Mouse (Mus musculus) cerebellum, postnatal 36 days (tissue): Measurements from ENCODE around the gene Pgls.

Source experiments
- DNase-seq, 2 experiments: peaks; one replicate each; pipeline ENCODE4 v3.0.0; 2021 to 2022; ENCODE audit warnings: mixed read lengths in 2 of 2

The Pgls gene

DNA sequence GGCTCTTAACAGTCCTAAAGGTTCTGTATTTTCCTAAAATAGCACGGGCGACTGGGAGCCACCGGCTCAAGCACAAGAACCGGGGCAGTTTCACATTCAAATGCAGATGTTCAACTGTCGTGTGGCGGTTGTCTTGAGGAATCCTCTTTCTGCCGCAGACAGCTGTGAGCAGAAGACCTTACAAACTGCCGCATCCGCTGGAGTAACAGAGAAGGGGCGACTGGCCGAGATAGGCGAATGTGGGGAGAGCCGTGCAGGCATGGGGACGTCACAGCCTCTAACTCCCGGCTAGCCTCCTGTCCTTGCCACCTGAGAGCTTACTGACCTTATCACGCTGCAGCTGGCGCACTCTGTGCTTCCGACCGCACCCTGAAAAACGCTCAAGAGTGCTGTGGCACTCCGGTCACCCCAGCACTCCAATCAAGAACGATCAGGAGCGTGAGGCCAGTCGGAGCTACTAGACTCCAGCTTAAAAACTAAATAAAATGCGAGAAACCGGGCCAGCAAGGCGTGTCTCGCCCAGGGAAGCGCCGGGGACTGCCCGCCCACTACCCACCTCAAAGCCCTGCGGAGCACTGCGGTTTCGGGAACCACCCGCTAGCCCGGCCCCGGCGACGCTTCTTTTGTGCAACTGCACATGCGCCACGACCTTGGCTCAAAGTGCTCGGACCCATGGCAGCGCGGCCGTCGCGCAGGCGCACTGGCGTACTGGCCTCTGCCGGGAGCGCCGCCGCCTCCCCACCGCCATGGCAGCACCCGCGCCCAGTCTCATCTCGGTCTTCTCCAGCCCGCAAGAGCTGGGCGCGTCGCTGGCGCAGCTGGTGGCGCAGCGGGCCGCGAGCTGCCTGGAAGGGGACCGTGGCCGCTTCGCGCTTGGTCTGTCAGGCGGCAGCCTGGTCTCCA is at the start of gene Pgls:
Pgls (plus strand) TSS at position 706 of the 903 bp plus-strand sequence.
- DNase-seq = peak; percentile 98

DNA sequence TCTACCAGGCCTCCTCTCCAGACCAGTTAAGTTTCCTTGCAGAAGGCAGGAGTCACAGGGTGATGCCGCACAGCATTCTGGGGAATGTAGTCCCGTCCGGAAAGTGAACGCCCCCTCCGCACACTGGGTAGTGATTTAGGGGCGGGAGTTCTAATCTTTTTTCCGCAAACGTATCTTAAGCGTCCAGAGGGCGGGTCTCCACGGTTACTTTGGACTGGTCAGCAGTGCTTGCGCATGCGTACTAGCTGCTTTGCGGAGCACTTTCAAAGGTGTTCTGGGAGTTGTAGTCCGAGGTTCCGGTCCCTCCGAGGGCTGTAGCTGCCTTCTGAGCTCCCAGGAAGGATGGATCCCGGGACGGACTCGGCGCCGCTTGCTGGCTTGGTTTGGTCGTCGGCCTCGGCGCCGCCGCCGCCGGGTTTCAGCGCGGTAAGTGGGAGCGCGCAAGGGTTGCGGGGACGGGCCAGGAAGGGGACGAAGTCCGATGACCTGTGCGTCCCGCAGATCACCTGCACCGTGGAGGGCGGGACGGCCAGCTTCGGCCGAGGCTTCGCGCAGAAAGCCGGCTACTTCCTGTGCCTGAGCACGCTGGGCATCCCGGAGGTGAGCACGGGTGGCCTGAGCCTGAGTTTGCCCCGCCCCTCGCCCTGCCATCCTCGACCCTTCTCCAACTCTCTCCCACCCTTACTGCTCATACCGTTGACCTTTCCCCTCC is 49.2 kb upstream of the Pgls start, which contains the start of gene Mvb12a:
Mvb12a (plus strand) TSS at position 291 of the 712 bp plus-strand sequence.
- peak; percentile 96 for DNase-seq

DNA sequence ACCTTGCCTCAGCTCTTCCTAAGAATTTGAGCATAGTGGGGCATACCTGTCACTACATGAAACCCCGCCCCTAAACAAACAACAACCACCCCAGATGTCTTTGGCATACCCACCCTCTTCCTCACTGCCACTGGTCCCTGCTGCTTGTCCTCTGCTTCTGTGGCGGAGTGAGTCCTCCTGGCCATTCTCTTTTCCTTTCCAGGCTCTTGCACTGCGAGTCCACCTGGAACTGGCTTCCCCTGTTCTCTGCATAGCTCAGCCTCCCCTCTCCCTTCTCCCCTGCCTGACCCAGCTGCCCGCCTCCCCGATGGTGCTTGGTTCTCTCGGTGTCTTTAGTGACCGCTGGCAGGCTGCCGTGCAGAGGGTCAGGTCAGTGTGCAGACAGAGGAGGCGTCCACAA is 48.2 kb upstream of the Pgls start:
- DNase-seq = no peak

DNA sequence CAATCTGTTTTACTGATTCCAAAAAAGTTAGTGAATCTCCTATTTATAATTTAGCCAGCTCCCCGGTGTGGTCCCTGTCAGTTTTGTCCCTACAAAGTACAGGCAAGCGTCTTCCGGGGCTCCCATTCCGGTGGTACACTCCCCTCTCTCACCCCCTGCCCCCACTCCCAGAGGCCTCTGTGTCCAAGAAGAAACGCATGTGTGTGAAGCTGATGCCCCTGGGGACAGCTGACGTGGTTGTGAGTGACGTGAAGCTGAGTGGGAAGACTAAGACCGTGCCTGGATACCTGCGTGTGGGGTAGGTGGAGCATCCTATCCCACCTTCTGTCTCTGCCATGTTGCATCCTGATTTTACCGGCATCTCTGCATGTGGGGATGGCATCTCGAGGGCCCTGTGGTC is 46.9 kb upstream of the Pgls start:
- DNase-seq = no peak

DNA sequence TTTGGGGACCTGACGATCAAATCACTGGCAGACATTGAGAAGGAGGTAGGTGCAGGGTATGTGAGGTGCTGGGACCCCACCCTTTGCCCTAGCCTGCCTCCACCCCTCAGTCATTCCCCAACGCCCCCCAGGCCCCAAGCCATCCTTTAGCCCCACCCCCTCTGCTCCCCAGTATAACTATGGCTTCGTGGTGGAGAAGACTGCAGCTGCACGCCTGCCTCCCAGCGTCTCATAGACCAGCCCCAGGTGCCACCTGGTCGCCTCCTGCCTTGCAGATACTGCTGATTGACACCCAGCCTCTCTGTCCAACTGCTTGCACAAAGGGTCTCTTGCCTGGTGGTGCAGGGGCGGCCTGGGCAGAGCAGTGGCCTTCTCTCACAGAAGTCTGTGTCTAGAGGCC is 44.4 kb upstream of the Pgls start:
- no peak for DNase-seq

DNA sequence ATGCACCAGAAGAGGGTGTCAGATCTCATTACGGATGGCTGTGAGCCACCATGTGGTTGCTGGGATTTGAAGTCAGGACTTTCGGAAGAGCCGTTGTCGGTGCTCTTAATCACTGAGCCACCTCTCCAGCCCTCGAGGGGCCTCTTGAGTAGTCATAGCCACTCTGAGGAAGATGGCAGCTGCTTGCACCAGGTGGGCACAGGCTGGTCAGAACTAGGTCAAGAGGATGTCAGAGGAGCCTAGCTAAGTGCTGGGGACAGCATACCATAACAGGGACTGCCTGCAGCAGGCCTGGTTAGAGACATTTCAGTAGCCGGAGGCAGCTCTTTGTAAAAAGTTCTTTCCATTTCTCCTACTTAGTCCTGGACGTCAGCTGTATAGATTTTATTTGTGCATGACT is 41.2 kb upstream of the Pgls start:
- DNase-seq = no peak

DNA sequence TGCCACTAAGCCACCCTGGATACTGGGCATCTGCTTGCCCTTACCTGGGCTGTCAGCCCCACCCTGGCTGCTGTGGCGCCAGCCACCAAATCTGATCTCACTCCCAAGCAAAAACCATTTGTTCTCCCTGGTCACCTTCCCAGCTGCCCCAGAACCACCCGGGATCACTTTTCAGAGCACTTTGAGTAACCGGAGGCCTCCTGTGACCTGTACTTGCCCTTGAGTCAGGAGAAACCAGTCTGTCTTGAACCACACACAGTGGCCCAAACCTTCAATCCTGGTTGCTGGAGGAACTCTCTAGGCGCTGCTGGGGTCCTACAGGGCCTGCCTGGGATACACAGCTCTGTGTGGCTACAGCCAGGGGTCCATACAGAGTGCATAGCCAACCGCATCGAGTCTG is 39.2 kb upstream of the Pgls start:
- no peak for DNase-seq

DNA sequence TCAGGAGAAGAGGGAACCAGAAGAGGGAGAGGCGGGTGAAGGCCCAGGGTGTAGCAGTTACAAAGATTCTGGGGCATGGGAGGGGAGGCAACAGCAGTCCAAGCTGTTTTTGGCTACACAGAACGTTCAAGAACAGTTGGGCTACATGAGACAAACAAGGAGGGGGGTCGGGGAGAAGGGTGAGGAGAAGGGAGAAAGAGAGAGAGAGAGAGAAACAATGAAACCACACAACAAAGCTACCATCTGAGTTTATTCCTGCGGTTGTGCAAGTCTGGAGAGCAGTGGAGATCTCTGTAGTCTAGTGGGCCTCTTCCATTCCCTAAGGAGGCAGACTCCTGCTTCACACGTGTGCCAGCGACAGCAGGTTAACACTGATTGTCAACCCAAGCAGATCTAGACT is 38.0 kb upstream of the Pgls start:
- DNase-seq = no peak

DNA sequence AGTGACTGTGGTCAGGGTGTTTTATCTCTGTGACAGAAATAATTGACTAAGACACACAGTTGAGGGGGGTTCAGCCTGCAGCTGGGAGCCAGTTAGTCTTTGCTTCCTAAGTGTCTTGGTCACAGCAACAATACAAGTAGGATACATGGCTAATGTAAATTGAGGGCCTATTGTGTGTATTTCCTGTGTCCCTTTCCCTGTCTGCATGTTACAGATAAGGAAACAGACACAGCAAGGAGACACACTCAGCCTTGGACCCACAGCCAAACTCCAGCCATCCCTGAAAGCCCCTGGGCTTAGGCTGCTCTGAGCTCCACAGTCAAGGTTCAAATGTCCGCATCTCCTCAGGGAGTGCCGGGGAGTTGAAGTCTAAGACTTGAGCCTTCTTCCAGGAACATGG is 37.3 kb upstream of the Pgls start:
- no peak for DNase-seq

DNA sequence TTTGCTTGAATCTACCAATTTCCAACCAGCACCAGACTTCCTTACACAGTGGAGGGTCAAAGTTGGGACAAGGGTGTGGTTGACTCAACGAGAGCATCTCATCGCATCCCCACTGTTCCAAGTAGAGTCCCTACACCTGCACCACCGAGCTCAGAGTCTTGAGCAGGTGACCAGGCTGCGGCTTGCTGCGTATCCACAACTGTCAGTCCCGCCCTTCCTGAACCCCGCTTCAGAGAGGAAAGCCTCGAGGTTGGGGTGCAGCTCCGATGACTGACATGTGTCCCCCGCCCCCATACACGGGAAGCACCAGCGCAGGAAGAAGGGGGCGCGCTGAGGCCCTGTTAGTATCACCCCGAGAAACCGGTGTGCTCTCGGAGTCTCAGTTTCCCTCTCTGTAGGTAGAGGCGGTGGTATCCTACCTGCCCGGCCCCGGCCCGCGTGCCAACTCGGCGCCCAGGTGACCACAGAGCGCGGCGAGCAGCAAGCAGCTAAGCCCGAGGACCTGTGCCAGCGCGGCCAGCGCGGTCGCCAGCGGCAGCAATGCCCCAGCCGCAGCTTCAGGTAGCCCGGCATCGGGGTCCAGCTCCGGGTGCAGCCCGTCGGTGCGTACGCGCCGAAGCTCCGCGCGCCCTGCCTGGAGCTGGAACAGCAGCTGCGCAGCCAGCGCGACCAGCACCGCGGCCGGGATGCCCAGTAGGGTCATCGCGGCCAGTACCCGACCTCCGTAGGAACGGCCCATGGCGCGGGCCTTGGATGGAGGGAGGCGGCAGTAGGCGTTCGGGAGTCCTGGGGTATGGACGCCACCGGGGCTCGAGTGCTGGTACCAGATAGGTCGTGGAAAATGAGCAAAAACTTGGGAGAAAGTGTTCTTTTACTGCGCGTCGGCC is 33.7 kb upstream of the Pgls start, which contains the start of gene Tmem221:
Tmem221 (minus strand) TSS at position 801 of the 887 bp plus-strand sequence.
- DNase-seq = no peak

DNA sequence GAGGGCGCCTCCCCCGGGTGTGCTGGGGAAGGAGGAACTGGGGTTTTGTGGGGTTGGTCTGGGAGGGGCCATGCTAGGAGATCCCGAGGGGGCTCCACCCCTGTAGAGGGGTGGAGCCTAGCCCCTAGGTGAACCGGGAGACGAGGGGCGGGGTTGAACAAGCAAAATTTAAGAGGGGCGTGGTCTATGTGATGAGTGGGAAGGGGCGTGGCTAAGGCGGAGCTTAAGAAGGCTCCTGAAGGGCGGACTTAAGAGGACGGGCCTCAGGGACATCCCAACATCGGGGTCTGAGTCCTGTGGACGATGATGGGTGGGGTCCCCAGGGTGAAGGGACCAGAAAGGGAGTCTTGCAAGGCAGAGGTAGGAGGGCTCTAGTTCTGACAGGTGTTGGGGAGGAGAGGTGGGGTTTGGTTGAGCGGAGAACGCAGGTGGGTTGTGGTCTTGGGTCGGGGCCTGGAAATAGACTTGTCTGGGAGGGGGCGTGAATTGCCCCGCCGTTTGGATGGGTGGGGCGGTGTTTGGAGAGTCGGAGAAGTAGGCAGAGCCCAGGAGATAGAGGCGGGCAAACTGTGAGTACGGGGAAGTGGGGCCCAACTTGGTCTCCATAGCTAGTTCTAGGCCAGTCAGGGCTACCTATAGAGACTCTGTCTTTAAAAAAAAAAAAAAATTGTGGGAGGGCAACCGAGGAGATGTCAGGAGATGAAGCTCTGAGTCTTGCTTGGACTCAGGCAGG is 32.9 kb upstream of the Pgls start:
- no peak for DNase-seq

DNA sequence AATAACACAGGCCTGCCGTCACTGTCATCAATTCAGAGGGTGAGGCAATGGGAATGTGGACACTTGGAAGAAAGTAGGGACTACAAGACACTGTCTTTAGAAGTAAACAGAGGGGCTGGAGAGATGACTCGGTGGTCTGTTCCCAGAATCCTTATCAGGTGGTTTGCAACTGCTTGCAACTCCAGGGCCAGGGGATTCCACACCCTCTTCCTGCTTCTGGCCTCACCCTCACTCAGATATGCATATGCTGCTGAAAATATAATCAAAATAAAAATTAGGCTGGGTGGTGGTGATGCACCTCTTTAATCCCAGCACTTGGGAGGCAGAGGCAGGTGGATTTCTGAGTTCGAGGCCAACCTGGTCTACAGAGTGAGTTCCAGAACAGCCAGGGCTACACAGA is 31.9 kb upstream of the Pgls start:
- DNase-seq = no peak

DNA sequence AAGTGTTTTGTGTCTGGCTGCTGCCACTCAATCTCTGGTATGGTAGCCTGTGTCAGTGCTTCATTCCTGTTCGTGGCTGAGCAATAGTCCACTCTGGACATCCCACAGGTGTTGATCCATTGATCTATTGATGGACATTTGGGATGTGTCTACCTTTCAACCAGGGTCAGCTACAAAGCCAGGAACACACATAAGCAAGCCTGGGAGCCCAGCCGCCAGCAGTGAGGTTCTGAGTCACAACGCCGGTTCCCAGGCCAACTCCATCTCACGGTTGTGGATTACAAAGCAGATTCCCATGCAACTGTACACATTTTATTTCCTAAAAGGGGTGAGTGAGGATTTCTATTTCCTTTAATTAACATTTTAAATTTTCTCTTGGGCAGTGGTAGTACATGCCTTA is 31.2 kb upstream of the Pgls start:
- no peak for DNase-seq

DNA sequence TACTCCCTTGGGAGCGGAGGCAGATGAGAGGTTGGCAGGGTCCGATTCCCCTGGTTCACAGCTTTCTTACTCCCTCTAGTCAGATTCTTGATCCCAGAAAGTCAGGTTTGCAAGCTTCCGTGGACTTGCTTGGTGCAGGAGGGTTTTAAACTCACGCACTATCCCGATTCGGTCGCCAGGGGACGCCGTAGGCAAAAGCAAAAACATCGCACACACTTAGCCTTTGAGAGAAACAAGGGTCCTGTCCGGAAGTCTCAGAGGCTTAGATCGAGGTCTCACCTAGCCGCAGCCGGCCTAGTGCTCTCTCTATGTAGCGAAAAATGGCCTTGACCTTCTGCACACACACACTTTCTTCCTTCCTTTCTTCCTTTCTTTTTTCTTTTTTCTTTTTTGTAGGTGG is 30.6 kb upstream of the Pgls start:
- DNase-seq = peak; percentile 66

DNA sequence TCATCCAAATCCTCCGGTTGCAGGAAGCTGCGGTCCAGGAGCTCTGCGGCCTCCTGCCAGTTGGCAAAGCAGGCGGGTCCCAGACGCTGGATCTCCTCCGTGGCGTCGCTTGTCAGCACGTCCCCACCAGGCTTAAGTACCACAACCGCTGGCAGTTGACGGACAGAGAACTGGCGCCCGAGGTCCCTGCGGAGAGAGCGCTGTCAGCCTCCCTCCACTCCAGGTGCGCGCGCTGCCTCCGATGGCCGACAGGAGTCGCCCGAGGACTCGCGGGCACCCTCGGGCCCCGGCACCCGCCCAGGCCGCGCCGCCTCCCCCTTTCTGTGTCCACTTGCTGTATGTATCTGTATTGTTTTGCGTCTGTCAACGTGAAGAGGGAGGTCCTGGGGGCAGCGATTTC is 29.2 kb upstream of the Pgls start:
- DNase-seq = peak; percentile 78 to 83

DNA sequence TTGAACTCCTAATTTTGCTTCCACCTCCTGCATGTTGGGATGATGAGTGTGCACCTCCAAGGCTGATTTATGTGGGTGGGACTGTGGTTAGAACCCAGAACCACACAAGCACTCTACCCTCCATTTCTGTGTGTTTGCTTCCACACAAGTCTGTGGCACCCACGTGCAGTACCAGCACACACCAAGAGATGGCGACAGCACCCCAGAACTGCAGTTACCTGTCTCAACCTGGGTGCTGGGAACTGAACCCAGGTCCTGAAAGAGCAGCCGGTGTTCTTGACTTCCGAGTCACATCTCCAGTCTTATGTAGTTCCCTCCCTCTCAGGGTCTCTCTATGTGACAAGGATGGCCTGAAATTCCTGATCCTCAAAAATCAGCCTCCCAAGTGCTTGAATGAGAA is 28.0 kb upstream of the Pgls start:
- DNase-seq = no peak

DNA sequence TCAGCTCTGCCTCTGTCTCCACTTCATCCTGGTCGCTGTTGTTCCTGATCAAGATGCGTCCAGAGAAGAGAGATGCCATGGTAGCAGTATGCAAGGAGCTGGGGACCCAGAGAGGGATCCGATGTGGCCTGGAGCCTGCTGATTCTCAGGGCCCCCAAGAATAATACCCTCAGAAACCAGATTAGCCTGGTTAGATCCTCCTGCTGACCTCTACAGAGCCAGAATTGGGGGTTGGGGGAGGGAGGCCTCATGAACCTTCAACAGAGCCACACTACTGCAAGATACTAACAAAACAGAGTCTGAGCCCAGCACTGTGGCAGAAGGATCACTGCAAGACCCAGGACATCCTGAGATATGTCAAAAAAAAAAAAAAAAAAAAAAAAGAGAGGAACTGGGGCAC is 25.5 kb upstream of the Pgls start, which contains the start of gene Nxnl1:
Nxnl1 (minus strand) TSS at position 101 of the 400 bp plus-strand sequence.
- DNase-seq = no peak

DNA sequence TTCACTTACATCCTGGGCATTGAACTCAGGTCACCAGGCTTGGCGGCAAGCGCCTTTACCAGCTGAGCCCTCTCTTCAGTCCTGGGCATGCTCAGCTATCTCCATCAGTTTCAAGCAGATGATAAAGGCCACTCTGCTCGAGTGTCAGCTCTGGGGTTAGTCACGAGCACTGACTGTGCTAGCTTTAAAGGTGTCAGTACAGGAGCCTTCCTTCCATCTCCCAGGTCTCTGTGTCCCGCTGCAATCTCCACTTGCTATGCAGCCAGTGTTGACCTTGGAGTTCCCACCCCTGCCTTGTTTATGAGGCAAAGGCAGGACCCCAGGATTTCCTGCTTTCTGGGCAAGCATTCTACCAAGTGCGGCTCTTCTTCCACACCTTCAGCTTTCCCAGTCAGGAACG is 24.4 kb upstream of the Pgls start:
- no peak for DNase-seq

DNA sequence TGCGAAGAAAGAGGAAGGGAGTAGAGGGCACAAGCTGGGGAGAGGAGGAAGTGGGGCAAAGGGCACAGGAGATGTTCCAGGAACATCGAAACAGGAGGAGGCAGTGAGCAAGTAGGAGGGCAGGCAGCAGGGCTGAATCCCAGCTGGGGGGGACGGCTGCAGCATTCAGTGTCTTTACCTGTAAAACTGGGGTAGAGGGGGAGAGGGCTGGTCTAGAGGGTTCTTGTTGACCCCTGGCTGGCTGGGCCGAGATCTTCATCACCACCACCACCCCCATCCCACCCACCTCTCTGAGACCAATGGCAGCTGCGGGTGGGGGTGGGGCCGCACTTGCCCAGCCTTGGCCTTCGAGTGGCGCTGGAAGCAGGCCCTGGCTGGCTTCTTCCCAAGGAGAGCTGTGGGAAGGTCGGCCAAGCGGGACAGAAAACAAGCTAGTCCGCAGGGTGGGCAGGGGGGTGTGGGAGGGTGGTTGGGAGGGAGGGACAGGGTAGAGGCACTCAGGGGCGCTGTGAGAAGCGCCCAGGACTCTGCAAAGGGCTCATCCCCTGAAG is 23.5 kb upstream of the Pgls start, which contains the start of gene Slc27a1:
Slc27a1 (plus strand) TSS at position 496 of the 551 bp plus-strand sequence.
- DNase-seq = peak; percentile 49 to 58

DNA sequence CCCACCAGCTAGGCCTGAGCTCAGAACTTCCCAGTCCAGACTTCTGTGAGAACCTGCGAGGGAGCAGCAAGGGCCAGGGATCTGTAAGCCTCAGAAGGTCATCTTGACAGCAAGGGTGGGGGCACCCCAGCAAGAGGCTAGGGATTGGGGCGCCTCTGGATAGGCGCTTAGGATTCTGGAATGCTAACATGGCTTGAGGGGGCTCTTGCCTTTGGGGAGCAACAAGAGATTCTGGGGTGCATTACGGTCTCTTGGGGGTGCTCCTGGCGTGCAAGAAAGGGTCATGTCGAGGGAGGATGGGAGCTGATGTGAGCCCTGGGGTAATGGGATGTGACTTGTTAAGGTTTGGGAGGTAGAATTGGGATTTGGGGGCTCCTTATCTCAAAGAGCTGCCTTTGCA is 23.0 kb upstream of the Pgls start:
- peak in 1 of 2 experiments; percentile 15 for DNase-seq
